Mouse (Mus musculus) urinary bladder, adult 18-20 months (tissue): Measurements from ENCODE around the gene Chrd.

Experiments
- DNase-seq, 2 experiments: peaks; one replicate each; pipeline ENCODE4 v3.0.0; 2022; ENCODE audit warnings: low spot score in 2 of 2, mixed read lengths in 2 of 2

The Chrd gene

GRCm38 (mm10) chr16:20733731-20734730 is 1.1 kb downstream of the Chrd start, which contains the start of gene Thpo:
Gene Thpo (minus strand): TSS chr16:20734511.
- DNase-seq: no peak

- no peak for DNase-seq
Observed at GRCm38 (mm10) chr16:20735651-20736050, 2.7 kb downstream of the Chrd start.

DNA sequence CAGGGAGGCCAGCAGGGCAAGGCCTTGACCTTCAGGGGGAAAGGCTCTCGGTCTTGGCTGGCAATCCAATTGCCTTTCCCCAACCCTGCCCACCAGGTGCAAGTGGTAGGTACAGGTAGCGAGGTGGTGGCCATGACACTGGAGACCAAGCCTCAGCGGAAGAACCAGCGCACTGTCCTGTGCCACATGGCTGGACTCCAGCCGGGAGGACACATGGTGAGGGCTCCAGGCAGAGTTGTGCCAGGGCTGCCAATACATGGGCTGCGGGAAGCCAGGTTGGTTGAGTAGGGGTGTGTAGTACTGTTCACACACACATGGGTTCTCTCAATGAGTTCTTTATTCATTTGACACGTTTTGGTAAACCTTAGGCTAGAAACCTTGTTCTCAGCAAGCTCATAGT is 3.2 kb downstream of the Chrd start:
- no peak for DNase-seq

DNA sequence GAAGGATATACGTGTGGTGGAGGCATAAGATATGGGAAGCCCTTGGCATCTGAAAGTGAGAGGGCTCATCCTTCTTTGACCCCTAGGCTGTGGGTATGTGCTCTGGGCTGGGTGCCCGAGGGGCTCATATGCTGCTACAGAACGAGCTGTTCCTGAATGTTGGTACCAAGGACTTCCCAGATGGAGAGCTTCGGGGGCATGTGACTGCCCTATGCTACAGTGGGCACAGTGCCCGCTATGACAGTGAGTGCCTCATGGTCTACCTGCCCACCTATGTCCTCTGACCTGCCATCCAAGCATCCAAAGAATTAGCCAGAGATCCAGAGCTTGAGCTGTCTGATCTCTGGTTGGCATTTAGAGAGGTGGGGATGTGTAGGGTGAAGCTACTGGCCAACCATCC is 3.9 kb downstream of the Chrd start:
- DNase-seq: no peak

- no peak for DNase-seq
Observed at GRCm38 (mm10) chr16:20739845-20740244, 6.9 kb downstream of the Chrd start.

DNA sequence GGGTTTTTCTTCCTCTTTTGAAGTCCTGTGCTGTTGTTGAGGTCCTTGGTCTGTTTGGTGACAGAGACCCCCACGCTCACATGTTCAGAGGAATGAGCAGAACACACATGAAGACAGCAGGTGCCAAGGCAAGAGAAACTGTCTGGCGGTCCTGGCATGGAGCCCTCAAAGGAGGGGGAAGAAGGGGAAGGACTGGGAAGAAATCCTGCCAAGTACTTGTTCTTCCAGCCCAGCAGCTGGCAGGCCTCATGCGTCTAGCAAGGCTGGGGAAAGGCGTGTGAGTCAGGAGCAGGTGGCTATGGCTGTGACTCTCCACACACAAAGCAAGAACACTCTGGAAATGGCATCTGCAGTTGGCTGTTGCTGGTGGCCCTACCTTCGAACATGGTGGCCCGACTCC is 13.7 kb downstream of the Chrd start:
- peak in 1 of 2 experiments; percentile 62 for DNase-seq

DNA sequence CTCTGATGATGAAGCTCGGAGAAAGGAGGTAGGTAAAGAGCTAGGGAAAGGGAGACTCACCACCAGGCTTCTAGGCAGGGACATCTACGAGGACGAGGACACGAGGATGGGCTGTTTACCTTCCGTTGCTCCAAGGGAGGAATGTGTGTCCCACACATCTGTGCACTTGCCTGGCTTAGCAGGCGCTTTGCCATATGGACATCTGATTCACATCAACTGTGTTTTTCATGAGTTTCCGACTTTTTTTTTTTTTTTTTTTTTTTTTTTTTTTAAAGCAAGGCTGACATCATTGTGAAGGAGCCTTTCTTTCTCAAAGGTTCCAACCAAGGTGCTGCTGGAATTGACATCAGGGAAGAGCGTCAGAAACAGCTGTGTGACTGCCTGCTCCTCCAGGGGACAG is 17.6 kb downstream of the Chrd start:
- DNase-seq: no peak

- peak in 1 of 2 experiments; percentile 59 for DNase-seq
Observed at GRCm38 (mm10) chr16:20756052-20756451, 23.1 kb downstream of the Chrd start.

DNA sequence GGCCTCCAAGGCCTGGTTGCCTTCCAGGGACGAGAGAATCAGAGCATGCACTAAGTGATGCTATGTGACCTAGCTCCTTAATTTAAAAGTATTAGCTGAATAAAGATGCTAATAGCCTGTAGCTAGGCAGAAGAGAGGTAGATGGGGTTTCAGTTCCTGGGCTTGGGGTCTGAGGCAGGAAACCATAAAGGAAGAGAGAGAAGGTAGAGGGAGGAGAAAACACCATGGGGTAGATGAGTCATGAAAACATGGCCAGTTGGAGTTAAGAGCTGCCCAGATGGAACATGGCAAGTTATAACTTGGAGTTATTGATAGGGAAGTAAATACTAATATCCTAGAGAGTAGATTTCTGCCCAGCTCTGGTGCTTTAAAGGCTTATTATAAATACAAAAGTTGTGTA is 24.5 kb downstream of the Chrd start:
- DNase-seq: no peak

DNA sequence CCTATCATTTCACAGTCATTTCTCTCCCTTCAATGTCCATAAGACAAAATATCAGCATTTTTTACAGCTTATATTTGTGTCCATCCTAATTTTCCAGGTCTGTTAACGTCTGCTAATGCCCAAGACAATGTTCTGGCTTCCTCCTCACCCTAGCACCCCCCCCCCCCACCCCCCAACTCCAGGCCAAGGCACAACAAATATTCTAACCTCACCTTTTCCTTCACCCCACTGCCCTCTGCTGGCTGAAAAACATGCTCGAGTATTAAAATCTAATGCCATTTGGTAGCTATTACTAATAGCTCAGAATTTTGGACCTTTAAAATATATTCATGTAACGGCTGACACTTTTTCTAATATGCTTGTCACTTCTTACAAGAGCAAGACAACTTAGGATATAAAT is 28.8 kb downstream of the Chrd start:
- peak in 1 of 2 experiments; percentile 26 for DNase-seq

- peak in 1 of 2 experiments; percentile 15 for DNase-seq
Observed at GRCm38 (mm10) chr16:20765244-20765643, 32.3 kb downstream of the Chrd start.

DNA sequence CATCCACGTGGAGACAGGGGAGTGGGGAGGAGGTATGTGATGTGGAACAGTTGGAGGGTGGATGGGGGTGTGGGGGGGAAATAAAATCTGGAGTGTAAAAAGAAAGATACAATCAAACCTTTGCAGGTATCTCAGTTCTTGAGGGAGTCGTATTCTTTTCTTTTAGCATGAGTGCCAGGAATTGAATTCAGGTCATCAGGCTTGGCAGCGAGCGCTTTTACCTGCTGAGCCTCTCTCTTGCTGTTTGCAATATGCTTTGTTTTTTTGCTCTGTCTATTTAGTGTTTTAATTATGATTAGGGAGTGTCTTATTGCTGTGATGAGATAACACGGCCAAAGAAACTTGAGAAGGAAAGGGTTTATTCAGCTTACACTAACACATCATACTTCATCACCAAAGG is 42.1 kb downstream of the Chrd start:
- no peak for DNase-seq

DNA sequence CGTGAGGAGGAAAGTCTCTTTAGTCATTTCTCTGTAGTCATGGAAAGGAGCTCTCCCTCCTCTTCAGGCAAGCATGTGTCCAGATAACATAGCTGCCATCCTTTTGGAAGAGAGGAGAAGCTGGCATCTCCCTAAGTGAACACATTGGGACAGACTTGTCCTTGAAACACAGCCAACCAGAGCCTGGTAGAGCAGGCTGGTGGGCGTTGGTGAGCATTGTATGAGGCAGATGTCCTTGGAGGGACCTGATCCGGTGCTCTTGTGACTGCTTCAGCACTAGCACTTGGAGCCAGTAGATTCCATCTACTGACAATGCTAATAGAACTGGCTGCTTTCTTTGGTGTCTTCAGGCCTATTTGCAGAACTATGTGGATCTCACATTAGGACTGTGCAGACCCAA is 46.9 kb downstream of the Chrd start:
- no peak for DNase-seq

GRCm38 (mm10) chr16:20781101-20781630 is 48.2 kb downstream of the Chrd start:
- no peak for DNase-seq

DNA sequence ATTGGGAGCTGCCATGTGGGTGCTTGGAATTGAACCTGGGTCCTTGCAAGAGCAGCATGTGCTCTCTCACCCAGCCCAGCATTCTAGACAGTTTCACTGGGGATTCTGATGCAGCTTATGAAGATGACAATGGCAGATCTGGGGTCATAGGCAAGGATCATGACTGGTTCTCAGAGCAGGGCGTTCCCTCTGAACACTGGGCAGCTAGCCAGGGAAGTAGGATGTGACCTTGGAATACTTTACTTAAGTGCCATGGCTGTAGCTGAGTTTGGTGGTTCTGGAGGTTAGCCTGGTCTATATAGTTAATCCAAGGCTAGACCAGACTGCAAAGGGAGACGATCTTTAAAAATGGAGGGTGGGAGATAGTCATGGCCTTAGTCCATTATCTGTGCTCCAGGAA is 51.0 kb downstream of the Chrd start:
- DNase-seq: no peak

- DNase-seq: no peak
Observed at GRCm38 (mm10) chr16:20784754-20785153, 51.8 kb downstream of the Chrd start.

DNA sequence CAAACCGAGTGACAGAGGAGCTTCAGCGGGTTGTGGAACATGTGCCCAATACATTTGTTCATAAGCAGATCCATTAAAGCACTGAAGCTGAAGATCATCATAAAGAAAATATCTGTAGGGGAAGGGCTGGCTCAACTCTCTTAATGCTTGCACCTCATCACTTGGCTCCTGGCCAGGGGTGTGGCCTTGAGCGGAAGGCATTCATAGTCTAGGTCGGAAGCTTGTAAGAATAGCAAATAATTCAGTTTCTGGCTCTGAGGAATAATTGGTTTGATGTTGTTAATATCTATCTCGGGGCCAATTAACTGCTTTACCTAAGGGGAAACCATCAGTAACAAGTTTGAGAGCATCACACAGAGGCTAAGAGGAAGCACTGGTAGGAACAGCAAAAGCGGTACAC is 53.6 kb downstream of the Chrd start:
- DNase-seq: no peak

DNA sequence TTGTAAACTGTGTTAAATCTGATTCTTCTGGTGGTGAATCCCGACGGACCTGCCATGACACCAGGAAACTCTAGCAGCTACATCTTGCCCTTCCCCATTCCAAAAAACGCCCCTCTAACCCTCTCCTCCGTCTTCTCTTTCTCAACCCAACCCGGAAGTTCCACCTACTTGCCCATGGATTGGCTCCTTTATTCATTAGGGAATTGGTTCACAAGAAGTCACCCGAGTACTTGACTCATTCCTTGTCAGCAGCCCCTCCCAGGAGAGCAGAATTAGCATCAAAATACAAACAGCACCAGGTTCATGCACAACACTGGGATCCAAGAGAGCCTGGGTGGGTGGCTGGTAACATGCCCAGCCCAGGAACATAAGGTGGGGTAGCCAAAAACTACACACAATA is 58.9 kb downstream of the Chrd start:
- DNase-seq: no peak
